Mouse (Mus musculus) brain, adult 2 months (tissue): ENCODE results near the gene Mrpl43.

Experiments
- DNase-seq: peaks from one replicate; pipeline ENCODE4 v3.0.0; 2011; ENCODE audit warnings: low read depth, low spot score

The Mrpl43 gene

GRCm38 (mm10) chr19:45029571-45029970 is 23.3 kb upstream of the Mrpl43 start:
- no peak for DNase-seq

- no peak for DNase-seq
Observed at GRCm38 (mm10) chr19:45028746-45029145, 22.5 kb upstream of the Mrpl43 start.

- peak; percentile 88 for DNase-seq
Observed at GRCm38 (mm10) chr19:45027848-45028247, 21.6 kb upstream of the Mrpl43 start.

GRCm38 (mm10) chr19:45026958-45027670 is 20.9 kb upstream of the Mrpl43 start:
- peak; percentile 62 for DNase-seq

GRCm38 (mm10) chr19:45025937-45026568 is 19.8 kb upstream of the Mrpl43 start:
- no peak for DNase-seq

- no peak for DNase-seq
Observed at GRCm38 (mm10) chr19:45024775-45025174, 18.5 kb upstream of the Mrpl43 start.

- no peak for DNase-seq
Observed at GRCm38 (mm10) chr19:45023993-45024392, 17.8 kb upstream of the Mrpl43 start.

GRCm38 (mm10) chr19:45021362-45021761 is 15.1 kb upstream of the Mrpl43 start:
- no peak for DNase-seq

- no peak for DNase-seq
Observed at GRCm38 (mm10) chr19:45020348-45020747, 14.1 kb upstream of the Mrpl43 start.

- peak; percentile 44 for DNase-seq
Observed at GRCm38 (mm10) chr19:45018351-45018831, 12.1 kb upstream of the Mrpl43 start.

GRCm38 (mm10) chr19:45017909-45018308 is 11.7 kb upstream of the Mrpl43 start:
- DNase-seq, result peak; percentile 83

- DNase-seq, result peak; percentile 92
Observed at GRCm38 (mm10) chr19:45017216-45017771, 11.1 kb upstream of the Mrpl43 start.

- DNase-seq, result peak; percentile 92
Observed at GRCm38 (mm10) chr19:45016341-45017215, 10.3 kb upstream of the Mrpl43 start.

GRCm38 (mm10) chr19:45015518-45016281 is 9.5 kb upstream of the Mrpl43 start:
- peak; percentile 76 for DNase-seq

GRCm38 (mm10) chr19:45014981-45015402 is 8.8 kb upstream of the Mrpl43 start:
- DNase-seq, result peak; percentile 47

GRCm38 (mm10) chr19:45014335-45014971 is 8.2 kb upstream of the Mrpl43 start, which contains the start of gene Lzts2:
Gene Lzts2, plus strand, starts transcription at chr19:45014414.
- no peak for DNase-seq

GRCm38 (mm10) chr19:45013581-45014225 is 7.5 kb upstream of the Mrpl43 start:
- DNase-seq, result peak; percentile 65

GRCm38 (mm10) chr19:45012636-45013035 is 6.4 kb upstream of the Mrpl43 start:
- DNase-seq, result peak; percentile 79

GRCm38 (mm10) chr19:45012219-45012618 is 6.0 kb upstream of the Mrpl43 start:
- no peak for DNase-seq

- DNase-seq, result no peak
Observed at GRCm38 (mm10) chr19:45010646-45011045, 4.4 kb upstream of the Mrpl43 start.
